Mouse (Mus musculus) midbrain, embryonic 10.5 days (tissue): Measurements from ENCODE around the gene Mpv17l2. TPM values are rescaled to one million over a fixed set of nuclear protein-coding genes. Genes with fewer than 3 reads are reported as not detected.

Source experiments
- DNase-seq: peaks from one replicate; pipeline ENCODE4 v3.0.0-alpha.2; 2017; ENCODE audit warnings: low spot score
- H3K27ac ChIP-seq: fragments of 300-500 bp; sonication (generic); replicated peaks from 2 replicates; pipeline ENCODE4 v1.5.1; 2016; ENCODE audit warnings: mild to moderate bottlenecking
- H3K27me3 ChIP-seq: fragments of 300-500 bp; sonication (generic); 2 replicates; pipeline ENCODE4 v1.6.1; 2016; ENCODE audit warnings: low read depth, mild to moderate bottlenecking; ENCODE audit not compliant: poor library complexity, severe bottlenecking
- H3K36me3 ChIP-seq: fragments of 300-500 bp; sonication (generic); 2 replicates; pipeline ENCODE4 v1.6.1; 2016; ENCODE audit warnings: mild to moderate bottlenecking, moderate library complexity
- H3K4me1 ChIP-seq: fragments of 300-500 bp; sonication (generic); 2 replicates; pipeline ENCODE4 v1.6.1; 2016
- H3K4me3 ChIP-seq: fragments of 300-500 bp; sonication (generic); 2 replicates; pipeline ENCODE4 v1.5.1; 2016; ENCODE audit warnings: mild to moderate bottlenecking, moderate library complexity
- H3K9me3 ChIP-seq: fragments of 300-500 bp; sonication (generic); replicated peaks from 2 replicates; pipeline ENCODE4 v1.6.1; 2016; ENCODE audit warnings: mild to moderate bottlenecking
- WGBS: fragments of 180-500 bp; shearing (Covaris S2); methylation state at CpG from one replicate; pipeline ENCODE4 v1.1.7; 2016; 5-methylcytosine and 5-hydroxymethylcytosine counted together
- microRNA-seq: library from miRNA; unstranded; fragments of <30 nt; microRNA quantifications from one replicate; pipeline ENCODE4, GENCODE M21; 2017
- polyA plus RNA-seq: library from polyadenylated mRNA; unstranded; fragments of >200 nt; fragmentation: Nextera tagmentation; extraction: Ambion mirVana; gene quantifications from 2 replicates; pipeline ENCODE4 v1.2.1, GENCODE M21; 2016

Mpv17l2 gene
- polyA plus RNA-seq, 1 experiment from 2014 or later, result 31.7 TPM

DNA sequence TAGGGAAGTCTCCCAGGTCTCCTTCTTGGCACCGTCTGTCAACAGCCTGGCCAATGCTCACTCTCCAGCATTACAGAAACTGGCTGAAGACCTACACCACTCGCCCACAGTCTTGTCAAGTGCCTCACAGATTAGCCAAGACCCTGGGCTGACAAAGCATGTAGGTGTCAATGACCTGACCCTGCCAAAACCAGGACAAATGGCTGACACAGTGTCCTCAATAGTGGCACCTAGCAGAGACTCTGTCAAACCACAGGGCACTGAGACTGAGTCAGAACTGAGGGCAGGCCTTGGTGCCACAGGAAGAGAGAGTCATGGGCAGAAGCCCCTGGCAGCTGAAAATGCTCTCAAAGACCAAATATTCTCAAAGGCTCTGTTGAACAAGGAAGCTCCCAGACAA lies 45.7 kb downstream of the Mpv17l2 start:
- 83% methylated on average over 2 of the region's 2 CpGs for WGBS
- Histone ChIP-seq H3K9me3 (no peaks in the 10 kb centered on the region), H3K4me1 (peaks cover 15% of the 10 kb centered on the region), H3K27ac (no peak overlapping the region), H3K36me3 (no peaks in the 10 kb centered on the region), H3K4me3 (no peak overlapping the region), H3K27me3 (peaks cover 20% of the 10 kb centered on the region)
- no peak for DNase-seq

DNA sequence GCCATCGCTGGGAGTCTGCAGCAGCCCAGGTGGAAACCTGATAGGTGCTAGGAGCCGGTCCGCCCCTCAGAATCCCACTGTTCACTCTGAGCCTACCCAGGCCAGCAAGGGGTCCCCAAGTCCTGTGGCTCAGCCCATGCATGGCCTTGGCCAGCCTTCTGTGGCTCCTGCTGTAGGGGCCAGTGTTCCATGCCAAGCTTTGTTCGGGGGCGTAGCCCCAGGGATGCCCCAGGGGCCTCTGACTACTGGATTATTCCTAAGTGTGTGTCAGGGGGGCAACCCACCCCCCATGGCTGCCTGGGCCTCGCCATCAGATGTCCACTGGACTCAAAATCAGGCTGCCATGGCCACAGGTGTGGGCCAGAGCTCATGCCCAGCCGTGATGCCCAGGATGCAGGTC lies 46.8 kb downstream of the Mpv17l2 start:
- no peaks in the 10 kb centered on the region for H3K36me3 ChIP-seq
- no peaks in the 10 kb centered on the region for H3K9me3 ChIP-seq
- H3K4me1 ChIP-seq, result peaks cover 15% of the 10 kb centered on the region
- peak overlapping the region; percentile 47; the same call in 1 of the 2 replicates for H3K27ac ChIP-seq
- 83% methylated on average over 7 of the region's 7 CpGs for WGBS
- peaks cover 15% of the 10 kb centered on the region for H3K27me3 ChIP-seq
- DNase-seq, result no peak
- no peak overlapping the region for H3K4me3 ChIP-seq

- Histone ChIP-seq H3K27me3 (no peaks in the 10 kb centered on the region), H3K36me3 (no peaks in the 10 kb centered on the region), H3K9me3 (no peaks in the 10 kb centered on the region), H3K27ac (no peak overlapping the region), H3K4me3 (no peak overlapping the region), H3K4me1 (peaks cover 11% of the 10 kb centered on the region)
- no peak for DNase-seq
- 88% methylated on average over 11 of the region's 11 CpGs for WGBS
These were observed 49.7 kb downstream of the Mpv17l2 start for GRCm38 (mm10) chr8:70711041-70711440.

GRCm38 (mm10) chr8:70710296-70710695 lies 50.5 kb downstream of the Mpv17l2 start:
- no peaks in the 10 kb centered on the region for H3K36me3 ChIP-seq
- no peaks in the 10 kb centered on the region for H3K9me3 ChIP-seq
- H3K4me3 ChIP-seq, result no peak overlapping the region
- H3K27ac ChIP-seq, result no peak overlapping the region
- H3K4me1 ChIP-seq, result peaks cover 11% of the 10 kb centered on the region
- 91% methylated on average over 1 of the region's 1 CpGs for WGBS
- no peak for DNase-seq
- H3K27me3 ChIP-seq, result no peaks in the 10 kb centered on the region

DNA sequence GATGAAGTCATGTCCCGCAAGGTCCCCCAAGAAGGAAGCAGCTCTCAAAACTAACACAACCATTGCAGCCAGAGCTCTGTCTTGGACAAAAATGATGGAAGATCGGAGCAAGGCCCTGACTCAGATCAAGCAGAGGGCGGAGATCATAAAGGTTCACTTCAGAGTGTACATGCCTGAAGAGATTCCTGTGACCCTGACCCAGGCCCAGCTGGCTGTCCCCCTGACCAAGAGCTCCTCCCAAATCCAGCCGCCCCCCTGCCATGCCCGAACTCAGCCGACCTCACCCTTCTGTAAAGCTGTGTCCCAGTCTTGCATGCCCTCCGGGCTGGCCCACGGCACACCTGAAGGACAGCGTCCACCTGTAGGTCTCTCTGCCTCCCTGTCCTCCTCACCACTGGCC lies 51.0 kb downstream of the Mpv17l2 start:
- no peak overlapping the region for H3K27ac ChIP-seq
- no peaks in the 10 kb centered on the region for H3K9me3 ChIP-seq
- no peaks in the 10 kb centered on the region for H3K27me3 ChIP-seq
- 94% methylated on average over 9 of the region's 9 CpGs for WGBS
- H3K36me3 ChIP-seq, result no peaks in the 10 kb centered on the region
- no peak overlapping the region for H3K4me3 ChIP-seq
- peaks cover 11% of the 10 kb centered on the region for H3K4me1 ChIP-seq
- no peak for DNase-seq

Small RNA genes lying within 50 kb of the gene (microRNA-seq; reads per million reads assigned to microRNA genes)
- not detected for gene Mir7240

Other genes starting within 250 kb of the Mpv17l2 start
- 300 and 314 TPM in 2 replicates for gene Fkbp8, start 233.2 kb downstream of the Mpv17l2 start, polyA plus RNA-seq
- 56.5 and 58.8 TPM in 2 replicates for gene Kxd1, start 233.0 kb downstream of the Mpv17l2 start, polyA plus RNA-seq
- 18.0 and 22.7 TPM in 2 replicates for gene Ell, start 221.5 kb downstream of the Mpv17l2 start, polyA plus RNA-seq
- 126 and 137 TPM in 2 replicates for gene Isyna1, start 166.6 kb downstream of the Mpv17l2 start, polyA plus RNA-seq
- 73.3 and 78.8 TPM in 2 replicates for gene Ssbp4, start 152.1 kb downstream of the Mpv17l2 start, polyA plus RNA-seq
- 1.1 and 1.2 TPM in 2 replicates for gene Lrrc25, start 144.8 kb downstream of the Mpv17l2 start, polyA plus RNA-seq
- not detected in 2 replicates for gene Gdf15, start 128.5 kb downstream of the Mpv17l2 start, polyA plus RNA-seq
- 51.8 and 89.7 TPM in 2 replicates for gene Pgpep1, start 100.6 kb downstream of the Mpv17l2 start, polyA plus RNA-seq
- gene Lsm4, start 87.7 kb downstream of the Mpv17l2 start, polyA plus RNA-seq, result 315 and 355 TPM in 2 replicates
- 62.5 and 78.6 TPM in 2 replicates for gene Jund, start 62.0 kb downstream of the Mpv17l2 start, polyA plus RNA-seq
- gene Iqcn, start 57.5 kb downstream of the Mpv17l2 start, polyA plus RNA-seq, result not detected in 2 replicates
- gene Gm3336, start 42.4 kb downstream of the Mpv17l2 start, polyA plus RNA-seq, result not detected in 2 replicates
- 0.72 and 0.78 TPM in 2 replicates for gene Pde4c, start 37.2 kb downstream of the Mpv17l2 start, polyA plus RNA-seq
- 17.2 and 40.7 TPM in 2 replicates for gene Rab3a, start 6.3 kb downstream of the Mpv17l2 start, polyA plus RNA-seq
- 66.2 and 66.6 TPM in 2 replicates for gene Pik3r2, start 15.8 kb upstream of the Mpv17l2 start, polyA plus RNA-seq
- 9.8 and 12.1 TPM in 2 replicates for gene Mast3, start 44.1 kb upstream of the Mpv17l2 start, polyA plus RNA-seq
- 0.05 and 0.11 TPM in 2 replicates for gene Il12rb1, start 47.5 kb upstream of the Mpv17l2 start, polyA plus RNA-seq
- 5.2 and 7.3 TPM in 2 replicates for gene Arrdc2, start 78.8 kb upstream of the Mpv17l2 start, polyA plus RNA-seq
- 9.1 and 13.4 TPM in 2 replicates for gene Kcnn1, start 102.3 kb upstream of the Mpv17l2 start, polyA plus RNA-seq
- 180 and 183 TPM in 2 replicates for gene Ccdc124, start 113.0 kb upstream of the Mpv17l2 start, polyA plus RNA-seq
- 0.42 and 0.63 TPM in 2 replicates for gene Slc5a5, start 131.8 kb upstream of the Mpv17l2 start, polyA plus RNA-seq
- gene Rpl18a, start 136.5 kb upstream of the Mpv17l2 start, polyA plus RNA-seq, result 3,389 and 3,784 TPM in 2 replicates
- 69.4 and 74.0 TPM in 2 replicates for gene Map1s, start 145.0 kb upstream of the Mpv17l2 start, polyA plus RNA-seq